Mouse (Mus musculus): ENCODE measurements at regions not wholly inside any gene's neighbourhood (a gene's known extent, or its start where the extent isn't known, plus 50 kb on each side); places are given as distances from the start of the nearest gene placed in this dataset.

DNA sequence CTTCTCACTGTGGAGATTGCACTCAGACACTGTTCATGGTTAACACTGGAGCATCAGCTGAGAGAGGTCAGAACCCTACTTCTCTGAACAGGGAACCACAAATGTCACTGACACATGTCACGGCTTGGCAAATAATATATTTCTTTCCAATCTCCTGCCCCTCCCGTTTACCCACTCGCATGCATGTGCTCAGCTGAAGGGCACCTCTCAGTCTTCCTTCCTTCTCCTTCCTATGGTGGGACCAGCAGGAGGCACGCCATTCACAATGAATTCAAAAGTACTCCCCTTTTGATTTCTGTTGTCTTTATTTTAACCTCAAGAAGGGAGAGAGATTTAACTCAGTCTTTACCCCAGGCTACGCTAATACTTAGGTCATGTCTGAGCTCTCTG lies 481.0 kb downstream of the Prss52 start:
- H3K36me3 ChIP-seq (ENCODE audit: control insufficient read depth, insufficient read depth, low read length): no peaks in the 10 kb centered on the region
- peaks cover 29% of the 10 kb centered on the region for H3K4me1 ChIP-seq (ENCODE audit: control insufficient read depth, insufficient read depth, low read depth, low read length)
- peak overlapping the region; percentile 74 for H3K4me2 ChIP-seq (ENCODE audit: low read length)
- H3K9ac ChIP-seq (ENCODE audit: low read depth, low read length): peak overlapping the region; percentile 53
- H3K27ac ChIP-seq (ENCODE audit: low read depth, low read length): peak overlapping the region; percentile 100
- no peaks in the 10 kb centered on the region for H3K27me3 ChIP-seq (replicated peaks; ENCODE audit: control insufficient read depth, insufficient read depth, low read length)
- 6% methylated on average over 5 of the region's 5 CpGs for WGBS
- peak overlapping the region; percentile 10 for H3K4me3 ChIP-seq (ENCODE audit: low read length)
- ATAC-seq: no peak
- H3K9me3 ChIP-seq (ENCODE audit: control insufficient read depth, low read length): no peaks in the 10 kb centered on the region

GRCm38 (mm10) chr14:64585471-64586192 lies 481.5 kb downstream of the Prss52 start:
- Histone ChIP-seq H3K4me1 (ENCODE audit: control insufficient read depth, insufficient read depth, low read depth, low read length) (peaks cover 29% of the 10 kb centered on the region), H3K9ac (ENCODE audit: low read depth, low read length) (peak overlapping the region; percentile 53), H3K36me3 (ENCODE audit: control insufficient read depth, insufficient read depth, low read length) (no peaks in the 10 kb centered on the region), H3K4me2 (ENCODE audit: low read length) (peak overlapping the region; percentile 74), H3K4me3 (ENCODE audit: low read length) (peak overlapping the region; percentile 18), H3K27ac (ENCODE audit: low read depth, low read length) (peak overlapping the region; percentile 100), H3K9me3 (ENCODE audit: control insufficient read depth, low read length) (no peaks in the 10 kb centered on the region), H3K27me3 (replicated peaks; ENCODE audit: control insufficient read depth, insufficient read depth, low read length) (no peaks in the 10 kb centered on the region)
- no peak for ATAC-seq
- 4% methylated on average over 28 of the region's 28 CpGs for WGBS

- H3K36me3 ChIP-seq (ENCODE audit: control insufficient read depth, insufficient read depth, low read length): no peaks in the 10 kb centered on the region
- no peaks in the 10 kb centered on the region for H3K27me3 ChIP-seq (replicated peaks; ENCODE audit: control insufficient read depth, insufficient read depth, low read length)
- peaks cover 25% of the 10 kb centered on the region for H3K4me1 ChIP-seq (ENCODE audit: control insufficient read depth, insufficient read depth, low read depth, low read length)
- peak overlapping the region; percentile 88 for H3K9ac ChIP-seq (ENCODE audit: low read depth, low read length)
- peak overlapping the region; percentile 100 for H3K27ac ChIP-seq (ENCODE audit: low read depth, low read length)
- H3K4me2 ChIP-seq (ENCODE audit: low read length): peak overlapping the region; percentile 74
- no peaks in the 10 kb centered on the region for H3K9me3 ChIP-seq (ENCODE audit: control insufficient read depth, low read length)
- peak overlapping the region; percentile 73 for H3K4me3 ChIP-seq (ENCODE audit: low read length)
- no peak for ATAC-seq
- 4% methylated on average over 12 of the region's 12 CpGs for WGBS
These were observed 482.3 kb downstream of the Prss52 start for GRCm38 (mm10) chr14:64586386-64586859.

DNA sequence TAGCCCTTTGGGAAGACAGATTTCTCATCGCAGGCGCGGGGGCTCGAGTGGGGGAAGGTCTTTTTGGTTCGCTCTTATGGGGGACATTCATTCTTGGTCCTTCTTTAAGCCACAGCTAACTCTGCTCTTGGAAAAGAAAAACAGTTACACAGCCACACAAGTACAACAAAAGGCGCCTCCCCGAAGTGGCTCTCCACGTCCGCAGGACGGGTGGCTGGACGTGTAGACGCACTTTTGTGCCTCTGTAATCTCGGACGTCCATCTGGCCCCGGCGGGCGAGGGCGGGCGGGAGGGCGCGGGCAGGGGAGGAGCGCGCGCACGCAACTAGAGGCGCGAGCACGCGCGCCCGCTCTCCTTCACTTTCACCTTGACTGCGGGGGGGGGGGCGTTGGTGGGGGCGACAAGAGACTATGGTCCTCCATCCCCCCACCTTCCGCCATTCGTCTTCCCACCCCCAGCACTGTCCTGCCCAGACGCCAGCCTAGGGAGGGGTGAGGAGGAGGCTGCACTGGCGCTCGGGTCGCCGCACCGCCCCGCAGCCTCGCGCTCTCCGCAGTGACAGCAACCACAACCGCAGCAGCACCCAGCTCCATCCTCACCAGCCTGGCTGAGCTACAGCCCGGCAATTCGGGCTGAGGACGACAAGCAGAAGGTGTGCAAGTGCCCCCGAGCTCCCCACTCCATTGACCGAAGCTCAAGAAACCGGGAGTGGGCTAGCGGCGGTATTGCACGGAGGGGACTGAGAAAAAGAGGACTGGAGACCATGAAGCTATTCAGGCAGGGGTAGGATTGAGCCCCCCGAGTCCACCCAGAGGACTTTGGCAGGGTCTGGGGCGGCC lies 483.0 kb downstream of the Prss52 start:
- peak overlapping the region; percentile 88 for H3K9ac ChIP-seq (ENCODE audit: low read depth, low read length)
- peak overlapping the region; percentile 100 for H3K27ac ChIP-seq (ENCODE audit: low read depth, low read length)
- H3K4me3 ChIP-seq (ENCODE audit: low read length): peak overlapping the region; percentile 73
- WGBS: under 1% methylated on average over 34 of the region's 58 CpGs
- ATAC-seq: peak; percentile 71
- no peaks in the 10 kb centered on the region for H3K9me3 ChIP-seq (ENCODE audit: control insufficient read depth, low read length)
- H3K4me1 ChIP-seq (ENCODE audit: control insufficient read depth, insufficient read depth, low read depth, low read length): peaks cover 22% of the 10 kb centered on the region
- H3K36me3 ChIP-seq (ENCODE audit: control insufficient read depth, insufficient read depth, low read length): no peaks in the 10 kb centered on the region
- H3K27me3 ChIP-seq (replicated peaks; ENCODE audit: control insufficient read depth, insufficient read depth, low read length): no peaks in the 10 kb centered on the region
- peak overlapping the region; percentile 74 for H3K4me2 ChIP-seq (ENCODE audit: low read length)

GRCm38 (mm10) chr14:64587699-64588434 lies 483.8 kb downstream of the Prss52 start:
- Histone ChIP-seq H3K4me1 (ENCODE audit: control insufficient read depth, insufficient read depth, low read depth, low read length) (peaks cover 21% of the 10 kb centered on the region), H3K36me3 (ENCODE audit: control insufficient read depth, insufficient read depth, low read length) (no peaks in the 10 kb centered on the region), H3K4me3 (ENCODE audit: low read length) (peak overlapping the region; percentile 73), H3K9me3 (ENCODE audit: control insufficient read depth, low read length) (no peaks in the 10 kb centered on the region), H3K27me3 (replicated peaks; ENCODE audit: control insufficient read depth, insufficient read depth, low read length) (no peaks in the 10 kb centered on the region), H3K27ac (ENCODE audit: low read depth, low read length) (peak overlapping the region; percentile 100), H3K4me2 (ENCODE audit: low read length) (peak overlapping the region; percentile 74), H3K9ac (ENCODE audit: low read depth, low read length) (peak overlapping the region; percentile 88)
- ATAC-seq: peak; percentile 65
- under 1% methylated on average over 40 of the region's 40 CpGs for WGBS

DNA sequence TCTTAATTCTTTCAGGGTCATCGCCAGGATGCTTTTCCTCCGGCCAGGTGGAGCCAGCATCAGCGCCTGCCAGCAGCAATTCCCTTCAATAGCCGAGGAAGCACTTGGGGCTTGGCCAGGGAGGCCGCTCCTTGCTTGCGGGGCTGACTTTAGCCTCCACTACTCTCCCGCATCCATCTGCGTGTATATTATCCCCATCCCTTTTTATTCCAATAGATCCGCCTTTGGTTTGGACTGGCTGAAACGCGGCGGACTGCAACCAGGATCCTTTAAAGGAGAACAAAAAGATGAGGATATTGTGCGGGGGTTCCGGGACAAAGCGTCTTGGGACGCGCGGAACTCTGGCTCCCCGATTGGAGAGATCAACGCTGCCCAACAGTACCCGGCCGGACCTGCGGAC lies 484.5 kb downstream of the Prss52 start:
- ATAC-seq: no peak
- peaks cover 25% of the 10 kb centered on the region for H3K4me1 ChIP-seq (ENCODE audit: control insufficient read depth, insufficient read depth, low read depth, low read length)
- peak overlapping the region; percentile 100 for H3K27ac ChIP-seq (ENCODE audit: low read depth, low read length)
- no peaks in the 10 kb centered on the region for H3K27me3 ChIP-seq (replicated peaks; ENCODE audit: control insufficient read depth, insufficient read depth, low read length)
- H3K4me3 ChIP-seq (ENCODE audit: low read length): peak overlapping the region; percentile 73
- no peaks in the 10 kb centered on the region for H3K9me3 ChIP-seq (ENCODE audit: control insufficient read depth, low read length)
- 1% methylated on average over 23 of the region's 23 CpGs for WGBS
- H3K9ac ChIP-seq (ENCODE audit: low read depth, low read length): peak overlapping the region; percentile 88
- H3K36me3 ChIP-seq (ENCODE audit: control insufficient read depth, insufficient read depth, low read length): no peaks in the 10 kb centered on the region
- H3K4me2 ChIP-seq (ENCODE audit: low read length): peak overlapping the region; percentile 92; the same call in 1 of the 2 replicates

DNA sequence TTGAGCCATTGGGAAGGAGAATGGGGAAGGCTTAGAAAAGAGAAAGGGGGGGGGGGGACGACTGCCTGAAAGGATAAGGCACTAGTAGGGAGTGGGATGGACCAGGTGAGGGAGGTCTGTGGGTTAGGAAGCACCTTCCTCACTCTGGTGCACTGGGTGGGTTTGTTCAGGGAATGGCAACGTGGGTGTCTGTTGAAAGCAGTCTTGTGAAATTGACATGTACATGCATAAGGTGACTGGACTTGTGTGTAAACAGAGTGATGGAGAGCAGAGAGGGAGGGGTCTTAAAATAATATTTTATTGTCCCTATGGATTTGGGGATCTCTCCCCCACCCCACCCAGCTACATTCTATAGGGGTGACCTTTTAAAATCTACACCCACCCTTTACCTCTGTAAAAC lies 485.0 kb downstream of the Prss52 start:
- H3K27ac ChIP-seq (ENCODE audit: low read depth, low read length): peak overlapping the region; percentile 100
- WGBS: 0% methylated on average over 2 of the region's 2 CpGs
- no peaks in the 10 kb centered on the region for H3K27me3 ChIP-seq (replicated peaks; ENCODE audit: control insufficient read depth, insufficient read depth, low read length)
- no peaks in the 10 kb centered on the region for H3K9me3 ChIP-seq (ENCODE audit: control insufficient read depth, low read length)
- no peaks in the 10 kb centered on the region for H3K36me3 ChIP-seq (ENCODE audit: control insufficient read depth, insufficient read depth, low read length)
- H3K4me1 ChIP-seq (ENCODE audit: control insufficient read depth, insufficient read depth, low read depth, low read length): peaks cover 26% of the 10 kb centered on the region
- peak overlapping the region; percentile 73 for H3K4me3 ChIP-seq (ENCODE audit: low read length)
- peak; percentile 8; the same call in 1 of the 2 replicates for ATAC-seq
- H3K4me2 ChIP-seq (ENCODE audit: low read length): peak overlapping the region; percentile 92
- peak overlapping the region; percentile 88 for H3K9ac ChIP-seq (ENCODE audit: low read depth, low read length)

- peak; percentile 28 for ATAC-seq
- no peaks in the 10 kb centered on the region for H3K27me3 ChIP-seq (replicated peaks; ENCODE audit: control insufficient read depth, insufficient read depth, low read length)
- under 1% methylated on average over 37 of the region's 41 CpGs for WGBS
- H3K4me3 ChIP-seq (ENCODE audit: low read length): peak overlapping the region; percentile 73
- H3K36me3 ChIP-seq (ENCODE audit: control insufficient read depth, insufficient read depth, low read length): no peaks in the 10 kb centered on the region
- peak overlapping the region; percentile 92 for H3K4me2 ChIP-seq (ENCODE audit: low read length)
- H3K9me3 ChIP-seq (ENCODE audit: control insufficient read depth, low read length): no peaks in the 10 kb centered on the region
- peaks cover 27% of the 10 kb centered on the region for H3K4me1 ChIP-seq (ENCODE audit: control insufficient read depth, insufficient read depth, low read depth, low read length)
- H3K9ac ChIP-seq (ENCODE audit: low read depth, low read length): peak overlapping the region; percentile 88
- H3K27ac ChIP-seq (ENCODE audit: low read depth, low read length): peak overlapping the region; percentile 100
These were observed 485.8 kb downstream of the Prss52 start for GRCm38 (mm10) chr14:64589571-64590547.

Data from hindbrain, embryonic 16.5 days (tissue).